Mouse (Mus musculus) testis, adult 2 months (tissue): ENCODE data around the gene Cyba.

ENCODE experiments used
- CTCF ChIP-seq: fragments of 200-500 bp; IDR thresholded peaks from 2 replicates; pipeline ENCODE4 v1.5.1; 2012; ENCODE audit warnings: low read depth, mild to moderate bottlenecking, inconsistent platforms, low read length, moderate library complexity; ENCODE audit not compliant: control insufficient read depth, insufficient read depth, insufficient replicate concordance
- POLR2A ChIP-seq: fragments of 200-500 bp; IDR thresholded peaks from 2 replicates; pipeline ENCODE4 v1.6.1; 2012; ENCODE audit warnings: low read depth, mild to moderate bottlenecking, inconsistent platforms, low read length, moderate library complexity; ENCODE audit not compliant: control insufficient read depth

DNA sequence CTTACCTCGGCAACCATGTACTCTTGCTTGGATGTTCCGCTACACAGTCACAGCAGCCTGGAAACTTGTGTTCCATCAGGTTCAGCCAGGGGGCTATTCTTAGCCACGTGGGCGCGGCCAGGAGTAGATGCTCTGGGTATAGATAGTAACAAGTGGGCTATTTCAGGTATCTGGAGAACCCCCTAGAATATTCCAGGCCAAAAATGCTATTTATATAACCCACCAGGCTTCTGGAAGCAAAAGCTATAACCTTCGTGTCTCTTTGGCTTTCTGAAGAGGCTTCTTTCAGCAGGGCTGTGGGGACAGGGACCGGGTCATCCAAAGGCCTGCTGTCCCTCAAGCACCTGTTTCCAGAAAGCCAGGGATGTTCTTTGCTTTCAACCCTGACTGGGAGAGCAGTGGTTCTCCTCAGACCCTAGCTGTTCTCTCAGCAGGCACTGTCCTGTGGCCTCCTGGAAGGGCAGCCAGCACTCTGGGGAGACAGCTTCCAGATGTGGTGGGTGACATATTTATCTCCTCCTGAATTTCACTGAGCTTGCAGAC is 18.5 kb upstream of the Cyba start:
- TF ChIP-seq POLR2A (no peak), CTCF (no peak)
